Mouse (Mus musculus) spleen, adult 2 months (tissue): ENCODE data around the gene Mfap5.

Source experiments
- CTCF ChIP-seq: fragments of 200-500 bp; IDR thresholded peaks from 2 replicates; pipeline ENCODE4 v1.5.1; 2011; ENCODE audit warnings: mild to moderate bottlenecking, inconsistent platforms; ENCODE audit not compliant: insufficient read depth, insufficient read length, insufficient replicate concordance; ENCODE audit errors: extremely low read depth
- POLR2A ChIP-seq: fragments of 200-500 bp; IDR thresholded peaks from 2 replicates; pipeline ENCODE4 v1.6.1; 2011; ENCODE audit warnings: low read depth, low read length, inconsistent platforms

DNA sequence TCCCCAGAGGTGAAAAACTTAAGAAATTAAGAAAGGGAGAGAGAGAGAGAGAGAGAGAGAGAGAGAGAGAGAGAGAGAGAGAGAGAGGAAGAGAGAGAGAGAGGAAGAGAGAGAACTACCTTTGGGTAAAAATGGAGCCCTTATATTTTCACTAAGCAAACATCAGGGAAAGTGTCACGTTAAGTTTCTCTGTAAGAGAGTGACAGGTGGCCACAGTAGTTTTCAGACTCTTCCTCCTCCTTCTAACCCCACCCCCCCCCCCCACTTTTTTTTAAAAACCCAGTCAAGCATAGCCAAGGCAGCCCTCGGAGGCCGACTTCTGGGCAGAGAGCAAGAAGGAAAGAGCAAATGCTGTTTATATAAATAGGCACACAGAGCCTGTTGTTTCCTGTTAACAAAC is 28.4 kb downstream of the Mfap5 start:
- TF ChIP-seq CTCF (no peak), POLR2A (no peak)
